Mouse (Mus musculus) erythroblast, embryonic 14.5 days (primary cell): ENCODE results near the gene Gm14288. TPM values are rescaled to one million over a fixed set of nuclear protein-coding genes. Genes with fewer than 3 reads are reported as not detected.
"Not testable (repeated sequence)": the region's sequence is repeated elsewhere in the genome, so short reads cannot be mapped to it uniquely, and the experiment has no call there.

Experiments used
- H3K27me3 ChIP-seq: 2 replicates; pipeline ENCODE4 v1.6.1; 2012; ENCODE audit warnings: inconsistent platforms; ENCODE audit not compliant: control insufficient read depth
- H3K36me3 ChIP-seq: 2 replicates; pipeline ENCODE4 v1.6.1; 2012; ENCODE audit warnings: mild to moderate bottlenecking, inconsistent platforms; ENCODE audit not compliant: control insufficient read depth
- H3K4me1 ChIP-seq: 2 replicates; pipeline ENCODE4 v1.6.1; 2012; ENCODE audit warnings: inconsistent platforms; ENCODE audit not compliant: control insufficient read depth
- H3K4me3 ChIP-seq: replicated peaks from 2 replicates; pipeline ENCODE3; 2012; ENCODE audit warnings: moderate library complexity, mild to moderate bottlenecking, inconsistent platforms
- H3K9me3 ChIP-seq: 2 replicates; pipeline ENCODE4 v1.6.1; 2012; ENCODE audit warnings: low read length, inconsistent platforms, mixed read lengths; ENCODE audit not compliant: control insufficient read depth
- polyA plus RNA-seq: library from polyadenylated mRNA; stranded (reverse); fragments of >175 nt; gene quantifications from 2 replicates; pipeline ENCODE4 v1.2.3, GENCODE M21; 2012

The Gm14288 gene
- not detected in 2 replicates for polyA plus RNA-seq

GRCm38 (mm10) chr2:175800993-175801392 lies at the start of gene Gm14288:
TSS of gene Gm14288 (minus strand) at chr2:175801093.
- H3K9me3 ChIP-seq, H3K27me3 ChIP-seq, H3K36me3 ChIP-seq, H3K4me3 ChIP-seq, H3K4me1 ChIP-seq: not testable (repeated sequence)

- not testable (repeated sequence) for H3K4me3 ChIP-seq, H3K4me1 ChIP-seq, H3K27me3 ChIP-seq, H3K9me3 ChIP-seq, H3K36me3 ChIP-seq
Observed at GRCm38 (mm10) chr2:175741237-175741636, 59.7 kb downstream of the Gm14288 start, which contains the start of gene Gm2007. TSS of gene Gm2007 (plus strand) at chr2:175741537.

Other genes starting within 250 kb of the Gm14288 start
- not detected in 2 replicates for gene Gm11007, start 157.1 kb downstream of the Gm14288 start, polyA plus RNA-seq
- gene Zfp969, start 97.4 kb downstream of the Gm14288 start, polyA plus RNA-seq, result not detected in 2 replicates
- gene Gm2007, start 59.6 kb downstream of the Gm14288 start, polyA plus RNA-seq, result not detected in 2 replicates
- gene Gm6710, start 68.1 kb upstream of the Gm14288 start, polyA plus RNA-seq, result not detected in 2 replicates
- gene Zfp966, start 130.0 kb upstream of the Gm14288 start, polyA plus RNA-seq, result not detected in 2 replicates
- gene Gm2026, start 164.2 kb upstream of the Gm14288 start, polyA plus RNA-seq, result not detected in 2 replicates